ENCODE assay signal across 9 mouse cellular contexts in the genomic region with DNA sequence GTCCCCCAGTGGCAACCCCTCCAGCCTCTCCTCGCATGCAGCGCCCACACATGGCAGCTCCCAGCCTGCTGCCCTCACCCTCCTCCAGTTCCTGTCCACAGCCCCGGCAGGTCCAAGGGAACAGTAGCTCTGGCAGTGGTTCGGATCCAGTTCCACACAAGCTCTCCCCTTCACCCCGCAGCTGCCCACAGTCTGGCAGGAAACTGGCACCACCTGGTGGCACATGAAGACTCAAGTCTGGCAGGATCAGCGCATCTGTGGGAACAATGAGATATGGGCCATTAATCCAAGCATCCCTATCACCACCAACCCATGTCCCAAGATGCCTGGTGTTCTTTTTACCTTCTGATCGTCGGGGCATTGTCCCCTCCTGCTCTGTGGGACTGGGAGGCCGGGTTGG. TPM values are rescaled to one million over a fixed set of nuclear protein-coding genes. Genes with fewer than 3 reads are reported as not detected.
A peak's percentile ranks its signal among the peaks of the same experiment; 100 is the strongest.
DNase-seq lines count a peak whose midpoint lies in the region; ATAC-seq and TF ChIP-seq lines count a peak whose summit lies in the region.
"Had no signal": no experiment of that assay in that cellular context is flagged by ENCODE, and none has a peak within 500 bp of the region (broad histone marks: within the 10 kb centered on the region; RNA-seq: fewer than 3 reads in every experiment).

No protein-coding gene starts in this region.

- peak overlapping the region; percentile 10; the same call in 1 of the 2 replicates for H3K27ac ChIP-seq in forebrain, embryonic 12.5 days
- no peak overlapping the region for H3K27ac ChIP-seq in forebrain, embryonic 14.5 days (ENCODE audit: low read depth, low read length)
- H3K27ac ChIP-seq in lung, embryonic 14.5 days (ENCODE audit: low read depth): no peak overlapping the region
- H3K27ac ChIP-seq in cortical plate, adult 2 months (ENCODE audit: insufficient read depth, low read length): no peak overlapping the region
- H3K27ac ChIP-seq in midbrain, embryonic 15.5 days: no peak overlapping the region
- H3K27ac ChIP-seq: lung, embryonic 15.5 days had no signal

- H3K9ac ChIP-seq in forebrain, embryonic 12.5 days: no peak overlapping the region
- no peak overlapping the region for H3K9ac ChIP-seq in forebrain, embryonic 14.5 days (ENCODE audit: low read length)
- no peak overlapping the region for H3K9ac ChIP-seq in lung, embryonic 14.5 days
- no peak overlapping the region for H3K9ac ChIP-seq in midbrain, embryonic 15.5 days
- H3K9ac ChIP-seq: lung, embryonic 15.5 days had no signal

- ATAC-seq in forebrain, embryonic 12.5 days (ENCODE audit: low FRiP score): no peak
- no peak for ATAC-seq in forebrain, embryonic 14.5 days
- ATAC-seq in lung, embryonic 14.5 days (ENCODE audit: insufficient read depth): no peak
- ATAC-seq in midbrain, embryonic 15.5 days (replicated peaks): no peak

- TF ChIP-seq POLR2A in cortical plate, adult 2 months (IDR thresholded peaks at IDR 0.05; ENCODE audit: extremely low read depth, insufficient read depth, low read length): peak; percentile 51; the same call in 1 of the 2 replicates

- H3K27me3 ChIP-seq in forebrain, embryonic 12.5 days: no peaks in the 10 kb centered on the region
- H3K27me3 ChIP-seq in forebrain, embryonic 14.5 days (replicated peaks; ENCODE audit: control insufficient read depth, insufficient read depth, low read length): no peaks in the 10 kb centered on the region
- no peaks in the 10 kb centered on the region for H3K27me3 ChIP-seq in lung, embryonic 14.5 days (ENCODE audit: insufficient read depth, low read length)
- no peaks in the 10 kb centered on the region for H3K27me3 ChIP-seq in midbrain, embryonic 15.5 days (replicated peaks)
- H3K27me3 ChIP-seq: lung, embryonic 15.5 days had no signal

- peaks cover 25% of the 10 kb centered on the region for H3K4me1 ChIP-seq in forebrain, embryonic 12.5 days
- peaks cover 15% of the 10 kb centered on the region for H3K4me1 ChIP-seq in forebrain, embryonic 14.5 days (ENCODE audit: control insufficient read depth, insufficient read depth, low read length)
- peaks cover 4% of the 10 kb centered on the region; the same call in 1 of the 2 replicates for H3K4me1 ChIP-seq in lung, embryonic 14.5 days (ENCODE audit: insufficient read depth)
- H3K4me1 ChIP-seq in cortical plate, adult 2 months (ENCODE audit: control insufficient read depth, insufficient read depth, low read length): no peaks in the 10 kb centered on the region
- H3K4me1 ChIP-seq in midbrain, embryonic 15.5 days: peaks cover 27% of the 10 kb centered on the region

- peak overlapping the region; percentile 14 for H3K4me3 ChIP-seq in forebrain, embryonic 12.5 days (replicated peaks)
- H3K4me3 ChIP-seq in forebrain, embryonic 14.5 days (ENCODE audit: low read depth, low read length): no peak overlapping the region
- no peak overlapping the region; the same call in 1 of the 2 replicates for H3K4me3 ChIP-seq in lung, embryonic 14.5 days (ENCODE audit: low read depth, low read length)
- H3K4me3 ChIP-seq in cortical plate, adult 2 months (ENCODE audit: insufficient read depth, low read length): no peak overlapping the region
- 0 out of 2 replicates have a peak overlapping the region, but pooled peaks have one; percentile 4 for H3K4me3 ChIP-seq in midbrain, embryonic 15.5 days

- no peak overlapping the region for H3K4me2 ChIP-seq in forebrain, embryonic 12.5 days
- H3K4me2 ChIP-seq in forebrain, embryonic 14.5 days (ENCODE audit: low read length): no peak overlapping the region
- no peak overlapping the region for H3K4me2 ChIP-seq in lung, embryonic 14.5 days
- no peak overlapping the region for H3K4me2 ChIP-seq in midbrain, embryonic 15.5 days

- H3K36me3 ChIP-seq in forebrain, embryonic 12.5 days (replicated peaks): peaks cover 82% of the 10 kb centered on the region
- H3K36me3 ChIP-seq in forebrain, embryonic 14.5 days (ENCODE audit: control insufficient read depth, insufficient read depth, low read length): peaks cover 83% of the 10 kb centered on the region
- H3K36me3 ChIP-seq in lung, embryonic 14.5 days (ENCODE audit: insufficient read depth): peaks cover 84% of the 10 kb centered on the region
- peaks cover 73% of the 10 kb centered on the region for H3K36me3 ChIP-seq in midbrain, embryonic 15.5 days (replicated peaks)

- peaks cover 5% of the 10 kb centered on the region for H3K9me3 ChIP-seq in forebrain, embryonic 12.5 days
- H3K9me3 ChIP-seq in forebrain, embryonic 14.5 days (replicated peaks; ENCODE audit: control insufficient read depth, low read length): 0 out of 2 replicates have a peak, but pooled peaks cover 3% of the 10 kb centered on the region
- H3K9me3 ChIP-seq in lung, embryonic 14.5 days (ENCODE audit: low read depth, low read length): peaks cover 6% of the 10 kb centered on the region; the same call in 1 of the 2 replicates
- H3K9me3 ChIP-seq in midbrain, embryonic 15.5 days: peaks cover 4% of the 10 kb centered on the region

- 85% methylated on average over 9 of the region's 9 CpGs for WGBS in forebrain, embryonic 12.5 days
- WGBS in forebrain, embryonic 14.5 days: 85% methylated on average over 9 of the region's 9 CpGs
- WGBS in lung, embryonic 14.5 days: 81% methylated on average over 9 of the region's 9 CpGs
- 85% methylated on average over 9 of the region's 9 CpGs for WGBS in midbrain, embryonic 15.5 days

- DNase-seq in forebrain, embryonic 14.5 days (ENCODE audit: low spot score): no peak
- DNase-seq in lung, embryonic 14.5 days: peak; percentile 7
- no peak for DNase-seq in lung, postnatal 36 days
- no peak for DNase-seq in gastrocnemius, adult 8-10 months (ENCODE audit: low spot score in 2 of 2)
- DNase-seq in right cerebral cortex, postnatal 4 days: no peak

- TF ChIP-seq CTCF in lung, embryonic 14.5 days (IDR thresholded peaks at IDR 0.05; ENCODE audit: low read depth): peak; percentile 17; the same call in 1 of the 2 replicates
- 0 out of 2 replicates have a peak, but pooled peaks have one; percentile 15 for TF ChIP-seq CTCF in cortical plate, adult 2 months (IDR thresholded peaks at IDR 0.05; ENCODE audit: extremely low read depth, insufficient read depth, low read length)

RNA-seq across cellular contexts. Expression of a gene that starts 2.2 kb away (rescaled TPM):
- polyA plus RNA-seq in forebrain, embryonic 12.5 days (2016; fragmentation: Nextera tagmentation; extraction: Ambion mirVana): 14.3 and 17.7 TPM in 2 replicates
- polyA plus RNA-seq in forebrain, embryonic 14.5 days (2014; fragmentation: Nextera tagmentation; extraction: Ambion mirVana): 7.2 and 8.7 TPM in 2 replicates
- polyA plus RNA-seq in lung, embryonic 14.5 days (2014; fragmentation: Nextera tagmentation; extraction: Ambion mirVana): 5.4 and 7.1 TPM in 2 replicates
- polyA plus RNA-seq in cortical plate, adult 2 months (2012; rRNA removed): 38.1 and 42.1 TPM in 2 replicates
- 17.0 and 19.4 TPM in 2 replicates for polyA plus RNA-seq in midbrain, embryonic 15.5 days (2015; fragmentation: Nextera tagmentation; extraction: Ambion mirVana)
- 10 to 100 TPM in 1 of 4 experiments, 1 to 10 TPM in 3; 6.5 to 12.3 (median 8.5) TPM for total RNA-seq in gastrocnemius, adult 8-10 months (2022)

RNA-seq across cellular contexts. Expression of a gene that starts 6.7 kb away (rescaled TPM):
- polyA plus RNA-seq in forebrain, embryonic 12.5 days (2016; fragmentation: Nextera tagmentation; extraction: Ambion mirVana): 65.0 and 72.0 TPM in 2 replicates
- polyA plus RNA-seq in forebrain, embryonic 14.5 days (2014; fragmentation: Nextera tagmentation; extraction: Ambion mirVana): 84.5 and 87.3 TPM in 2 replicates
- 64.2 and 70.6 TPM in 2 replicates for polyA plus RNA-seq in lung, embryonic 14.5 days (2014; fragmentation: Nextera tagmentation; extraction: Ambion mirVana)
- polyA plus RNA-seq in cortical plate, adult 2 months (2012; rRNA removed): 62.7 and 66.2 TPM in 2 replicates
- 85.0 and 92.1 TPM in 2 replicates for polyA plus RNA-seq in midbrain, embryonic 15.5 days (2015; fragmentation: Nextera tagmentation; extraction: Ambion mirVana)
- 10 to 100 TPM; 42.1 to 68.2 (median 50.8) TPM for total RNA-seq in gastrocnemius, adult 8-10 months (2022)

RNA-seq across cellular contexts. Expression of a gene that starts 6.9 kb away (rescaled TPM):
- 138 and 141 TPM in 2 replicates for polyA plus RNA-seq in forebrain, embryonic 12.5 days (2016; fragmentation: Nextera tagmentation; extraction: Ambion mirVana)
- polyA plus RNA-seq in forebrain, embryonic 14.5 days (2014; fragmentation: Nextera tagmentation; extraction: Ambion mirVana): 135 and 142 TPM in 2 replicates
- polyA plus RNA-seq in lung, embryonic 14.5 days (2014; fragmentation: Nextera tagmentation; extraction: Ambion mirVana): 130 and 131 TPM in 2 replicates
- 87.6 and 90.6 TPM in 2 replicates for polyA plus RNA-seq in cortical plate, adult 2 months (2012; rRNA removed)
- polyA plus RNA-seq in midbrain, embryonic 15.5 days (2015; fragmentation: Nextera tagmentation; extraction: Ambion mirVana): 125 and 126 TPM in 2 replicates
- 10 to 100 TPM; 31.3 to 35.8 (median 31.7) TPM for total RNA-seq in gastrocnemius, adult 8-10 months (2022)

RNA-seq across cellular contexts. Expression of a gene that starts 19.9 kb away (rescaled TPM):
- 102 and 110 TPM in 2 replicates for polyA plus RNA-seq in forebrain, embryonic 12.5 days (2016; fragmentation: Nextera tagmentation; extraction: Ambion mirVana)
- polyA plus RNA-seq in forebrain, embryonic 14.5 days (2014; fragmentation: Nextera tagmentation; extraction: Ambion mirVana): 45.7 and 47.5 TPM in 2 replicates
- 74.1 and 78.6 TPM in 2 replicates for polyA plus RNA-seq in lung, embryonic 14.5 days (2014; fragmentation: Nextera tagmentation; extraction: Ambion mirVana)
- 86.8 and 92.3 TPM in 2 replicates for polyA plus RNA-seq in cortical plate, adult 2 months (2012; rRNA removed)
- 72.3 and 73.6 TPM in 2 replicates for polyA plus RNA-seq in midbrain, embryonic 15.5 days (2015; fragmentation: Nextera tagmentation; extraction: Ambion mirVana)
- total RNA-seq in gastrocnemius, adult 8-10 months (2022): 10 to 100 TPM; 20.5 to 28.0 (median 23.2) TPM

RNA-seq across cellular contexts. Expression of a gene that starts 20.2 kb away (rescaled TPM):
- polyA plus RNA-seq in forebrain, embryonic 12.5 days (2016; fragmentation: Nextera tagmentation; extraction: Ambion mirVana): 1.7 and 2.1 TPM in 2 replicates
- polyA plus RNA-seq in forebrain, embryonic 14.5 days (2014; fragmentation: Nextera tagmentation; extraction: Ambion mirVana): 1.1 and 2.0 TPM in 2 replicates
- polyA plus RNA-seq in lung, embryonic 14.5 days (2014; fragmentation: Nextera tagmentation; extraction: Ambion mirVana): 0.68 and 0.92 TPM in 2 replicates
- 2.8 and 3.4 TPM in 2 replicates for polyA plus RNA-seq in cortical plate, adult 2 months (2012; rRNA removed)
- 1.7 TPM in 2 replicates for polyA plus RNA-seq in midbrain, embryonic 15.5 days (2015; fragmentation: Nextera tagmentation; extraction: Ambion mirVana)
- total RNA-seq in gastrocnemius, adult 8-10 months (2022): under 1 TPM; 0.15 to 0.56 (median 0.29) TPM

Comparison
In these comparisons a context has a peak if more than half of its experiments do, and no peak if none do; other contexts are left out.
1. H3K4me3 ChIP-seq: peak in forebrain, embryonic 12.5 days (single experiment) and midbrain, embryonic 15.5 days (single experiment); none in forebrain, embryonic 14.5 days (single experiment), lung, embryonic 14.5 days (single experiment) and cortical plate, adult 2 months (single experiment).